In the genomic region with DNA sequence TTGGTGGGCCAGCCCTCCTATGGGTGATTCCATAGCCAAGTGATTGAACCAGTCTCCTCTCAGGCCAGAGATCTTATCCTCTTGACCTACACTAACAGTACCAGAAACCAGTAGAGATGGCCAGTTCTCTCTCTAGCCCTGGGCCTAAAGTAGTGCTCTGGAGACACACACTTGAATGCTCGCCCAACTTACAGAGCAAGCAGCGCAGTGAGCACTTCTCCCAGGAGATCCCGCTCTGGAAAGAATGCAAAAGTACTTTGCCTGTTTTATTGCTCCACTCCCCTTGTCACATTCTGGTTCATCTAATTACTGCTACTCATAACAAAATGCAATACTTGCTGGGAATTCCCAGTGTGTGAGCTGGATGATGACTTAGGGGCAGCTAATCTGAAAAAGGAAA, we compare ENCODE assay signal across 26 mouse cellular contexts. TPM values are rescaled to one million over a fixed set of nuclear protein-coding genes. Genes with fewer than 3 reads are reported as not detected.
DNase-seq lines count a peak whose midpoint lies in the region.
"Had no signal": no experiment of that assay in that cellular context is flagged by ENCODE, and none has a peak within 500 bp of the region (broad histone marks: within the 10 kb centered on the region; RNA-seq: fewer than 3 reads in every experiment).

No protein-coding gene starts in this region.

- H3K4me3 ChIP-seq in midbrain, embryonic 10.5 days: no peak overlapping the region
- H3K4me3 ChIP-seq: embryonic facial prominence, embryonic 10.5 days; embryonic facial prominence, embryonic 15.5 days; forebrain, embryonic 12.5 days; heart, adult 2 months; hindbrain, embryonic 13.5 days; limb, embryonic 10.5 days; limb, embryonic 15.5 days; liver, embryonic 13.5 days; megakaryocyte, embryonic 14.5 days; midbrain, embryonic 13.5 days; neural tube, embryonic 13.5 days had no signal

- H3K4me1 ChIP-seq in midbrain, embryonic 10.5 days: no peaks in the 10 kb centered on the region
- H3K4me1 ChIP-seq: embryonic facial prominence, embryonic 10.5 days; embryonic facial prominence, embryonic 15.5 days; forebrain, embryonic 12.5 days; hindbrain, embryonic 13.5 days; limb, embryonic 10.5 days; limb, embryonic 15.5 days; midbrain, embryonic 13.5 days; neural tube, embryonic 13.5 days had no signal

- DNase-seq in gastrocnemius, adult 18-20 months (ENCODE audit: low spot score): peak; percentile 44
- no peak for DNase-seq in gastrocnemius, postnatal 10 days
- DNase-seq in heart, postnatal 10 days: peak; percentile 29 to 32
- DNase-seq in heart, postnatal 25 days (ENCODE audit: low spot score): no peak
- peak; percentile 65 for DNase-seq in adipocyte (ENCODE audit: low spot score)
- DNase-seq in gastrocnemius, postnatal 14 days: peak; percentile 7
- DNase-seq in midbrain, embryonic 10.5 days (ENCODE audit: low spot score): no peak
- DNase-seq in frontal cortex, postnatal 36 days (ENCODE audit: low spot score in 2 of 2): no peak
- DNase-seq: adrenal gland, postnatal 25 days; cerebellum, adult 18-20 months; layer of hippocampus, adult 9-11 months; liver, embryonic 13.5 days; lung, adult 18-20 months; lung, postnatal 4 days; thymus, postnatal 14 days had no signal

- no peaks in the 10 kb centered on the region for H3K36me3 ChIP-seq in midbrain, embryonic 10.5 days
- H3K36me3 ChIP-seq: embryonic facial prominence, embryonic 10.5 days; embryonic facial prominence, embryonic 15.5 days; forebrain, embryonic 12.5 days; hindbrain, embryonic 13.5 days; limb, embryonic 10.5 days; limb, embryonic 15.5 days; liver, embryonic 13.5 days; midbrain, embryonic 13.5 days; neural tube, embryonic 13.5 days had no signal

- 92% methylated on average over 3 of the region's 3 CpGs for WGBS in midbrain, embryonic 10.5 days

- no peaks in the 10 kb centered on the region for H3K27me3 ChIP-seq in midbrain, embryonic 10.5 days (ENCODE audit: low read depth, poor library complexity, severe bottlenecking)
- H3K27me3 ChIP-seq: embryonic facial prominence, embryonic 15.5 days; forebrain, embryonic 12.5 days; hindbrain, embryonic 13.5 days; limb, embryonic 15.5 days; liver, embryonic 13.5 days; midbrain, embryonic 13.5 days; neural tube, embryonic 13.5 days had no signal

- intact Hi-C loops in heart, postnatal 10 days (cut with DNase I): loop anchor here (5.0 kb wide), 1 partner anchor 50 kb away; no protein-coding TSS in a partner anchor
- intact Hi-C loops in heart, postnatal 25 days (cut with DNase I): no loop called here
- intact Hi-C loops in gastrocnemius, postnatal 14 days (cut with DNase I; ENCODE audit: low total_unique reads): no loop called here

- no peak overlapping the region for H3K27ac ChIP-seq in midbrain, embryonic 10.5 days (replicated peaks)
- H3K27ac ChIP-seq: embryonic facial prominence, embryonic 10.5 days; embryonic facial prominence, embryonic 15.5 days; forebrain, embryonic 12.5 days; heart, adult 2 months; hindbrain, embryonic 13.5 days; limb, embryonic 10.5 days; limb, embryonic 15.5 days; midbrain, embryonic 13.5 days; neural tube, embryonic 13.5 days had no signal

- no peaks in the 10 kb centered on the region for H3K9me3 ChIP-seq in midbrain, embryonic 10.5 days (replicated peaks)
- H3K9me3 ChIP-seq: embryonic facial prominence, embryonic 10.5 days; embryonic facial prominence, embryonic 15.5 days; forebrain, embryonic 12.5 days; G1E; hindbrain, embryonic 13.5 days; limb, embryonic 10.5 days; limb, embryonic 15.5 days; liver, embryonic 13.5 days; megakaryocyte, embryonic 14.5 days; midbrain, embryonic 13.5 days; neural tube, embryonic 13.5 days had no signal

RNA-seq across cellular contexts. Expression of a gene that starts 25.2 kb away (rescaled TPM):
- total RNA-seq in gastrocnemius, adult 18-20 months (2021): 10 to 100 TPM; 52.5 to 59.3 TPM
- total RNA-seq in gastrocnemius, postnatal 10 days (2021): 10 to 100 TPM; 29.0 to 29.9 TPM
- 10 to 100 TPM; 50.2 to 50.5 TPM for total RNA-seq in heart, postnatal 10 days (2021)
- 10 to 100 TPM; 57.3 to 57.9 TPM for total RNA-seq in heart, postnatal 25 days (2021)
- 10 to 100 TPM; 33.0 to 35.0 TPM for total RNA-seq in gastrocnemius, postnatal 14 days (2021)
- polyA plus RNA-seq in midbrain, embryonic 10.5 days (2016; fragmentation: Nextera tagmentation; extraction: Ambion mirVana): 22.0 and 24.8 TPM in 2 replicates

Comparison
In these comparisons a context has a peak if more than half of its experiments do, and no peak if none do; other contexts are left out.
1. DNase-seq: peak in gastrocnemius, adult 18-20 months (single experiment), heart, postnatal 10 days (2 of 2), adipocyte (single experiment) and gastrocnemius, postnatal 14 days (single experiment); none in gastrocnemius, postnatal 10 days (single experiment), heart, postnatal 25 days (single experiment), midbrain, embryonic 10.5 days (single experiment) and frontal cortex, postnatal 36 days (0 of 2).